Mouse (Mus musculus): Measurements from ENCODE around the gene Zfp445. TPM values are rescaled to one million over a fixed set of nuclear protein-coding genes. Genes with fewer than 3 reads are reported as not detected.

Zfp445 gene
- polyA plus RNA-seq, 1 experiment, result 7.9 TPM

DNA sequence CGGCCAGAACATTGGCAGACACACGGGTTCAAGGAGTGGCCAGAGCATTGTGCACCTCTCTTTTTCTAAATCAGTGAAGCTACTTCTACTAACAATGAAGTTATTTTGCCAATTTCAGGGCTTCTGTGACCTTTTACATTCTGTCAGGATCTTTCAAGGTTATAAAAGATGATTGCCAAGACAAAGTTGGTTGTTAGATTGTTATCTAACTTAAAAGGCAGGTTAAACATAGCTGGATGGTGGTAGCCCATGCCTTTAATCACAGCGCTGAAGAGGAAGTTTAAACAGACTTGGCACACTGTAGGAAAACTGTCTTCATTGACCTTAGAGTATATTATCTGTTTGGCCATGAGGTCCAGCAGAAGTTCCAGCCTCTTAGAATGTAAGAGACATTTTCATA lies 20.2 kb downstream of the Zfp445 start:
- TF ChIP-seq GATA1 (IDR thresholded peaks at IDR 0.05; ENCODE audit: low read length), result no peak

DNA sequence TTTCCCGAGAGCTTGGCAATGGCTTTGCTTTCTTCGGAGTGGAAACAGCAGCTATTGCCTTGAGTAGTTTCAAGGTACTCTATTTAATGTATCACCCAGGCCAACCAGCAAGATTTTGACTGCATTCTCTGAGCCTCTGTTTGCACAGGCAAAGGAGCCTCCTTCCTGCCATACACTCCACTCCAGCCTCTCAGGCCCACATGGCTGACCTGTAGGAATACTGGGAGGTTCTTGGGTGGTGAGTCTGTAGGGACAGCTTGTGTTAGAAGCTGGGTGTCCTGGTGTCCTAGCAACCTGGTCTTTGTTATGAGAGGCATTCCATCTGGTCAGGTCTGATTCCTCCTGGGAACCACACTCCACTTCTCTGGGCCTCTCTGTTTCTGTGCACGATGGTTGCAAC lies 22.0 kb downstream of the Zfp445 start, which contains the start of gene Gm35549:
Gene Gm35549 (minus strand): TSS at position 276 of the 400 bp plus-strand sequence.
- no peak for TF ChIP-seq GATA1 (IDR thresholded peaks at IDR 0.05; ENCODE audit: low read length)

DNA sequence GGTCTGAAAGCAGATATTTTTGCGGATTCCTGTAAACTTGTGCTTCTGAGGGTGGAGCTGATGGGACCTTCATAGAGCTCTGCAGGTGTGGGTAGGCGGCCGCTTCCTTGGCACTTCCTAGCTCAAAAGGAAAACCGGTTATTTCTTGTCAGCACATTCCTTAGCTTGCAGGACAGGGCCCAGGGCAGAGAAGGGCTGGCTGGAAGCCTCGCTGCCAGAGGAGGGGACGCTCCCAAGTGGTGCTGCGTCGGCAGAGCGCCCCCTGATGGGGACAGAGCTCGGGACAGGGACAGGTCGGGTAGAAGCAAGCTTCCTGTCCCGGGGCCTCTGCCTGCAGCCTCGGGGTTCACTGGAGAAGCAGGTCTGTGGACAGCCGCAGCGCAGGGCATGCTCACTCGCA lies 28.1 kb downstream of the Zfp445 start:
- no peak for TF ChIP-seq GATA1 (IDR thresholded peaks at IDR 0.05; ENCODE audit: low read length)

DNA sequence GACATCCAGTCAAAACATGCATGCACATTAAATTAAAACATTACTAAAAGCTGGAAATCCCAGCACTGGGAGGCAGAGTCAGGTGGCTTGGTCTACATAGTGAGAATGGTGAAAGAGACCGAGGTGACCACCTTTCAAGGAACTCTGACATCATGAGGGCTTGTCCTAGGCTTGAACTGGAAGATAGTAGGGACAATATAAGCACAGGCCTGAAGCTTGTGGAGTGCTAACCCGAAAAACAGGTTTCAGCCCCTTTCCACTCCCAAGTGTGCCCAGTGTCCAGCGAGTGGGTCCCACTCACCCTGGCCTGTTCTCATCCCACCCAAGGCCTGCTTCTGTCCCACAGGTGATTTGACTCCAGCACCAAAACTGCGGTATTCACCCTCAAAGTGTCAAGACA lies 28.6 kb downstream of the Zfp445 start:
- no peak for TF ChIP-seq GATA1 (IDR thresholded peaks at IDR 0.05; ENCODE audit: low read length)

DNA sequence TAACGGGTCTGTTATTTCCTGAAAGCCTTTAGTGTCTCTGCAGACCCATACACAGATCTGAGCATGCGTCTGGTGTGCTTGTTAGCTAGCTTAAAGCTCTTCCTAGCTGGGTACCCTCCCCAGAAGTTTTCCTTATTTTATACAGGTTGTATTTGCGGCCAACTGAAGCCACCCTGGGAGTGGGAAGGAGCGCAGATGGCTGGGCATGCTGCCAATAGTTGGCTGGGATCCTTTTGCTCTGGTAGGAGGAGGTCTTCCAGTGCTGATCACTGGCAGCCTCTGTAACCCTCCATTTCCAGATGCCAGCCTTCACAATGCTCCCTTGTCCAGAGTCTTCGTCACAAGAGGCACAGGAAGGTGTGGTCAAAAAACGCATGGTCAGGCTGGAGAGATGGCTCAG lies 29.0 kb downstream of the Zfp445 start:
- TF ChIP-seq GATA1 (IDR thresholded peaks at IDR 0.05; ENCODE audit: low read length), result no peak

DNA sequence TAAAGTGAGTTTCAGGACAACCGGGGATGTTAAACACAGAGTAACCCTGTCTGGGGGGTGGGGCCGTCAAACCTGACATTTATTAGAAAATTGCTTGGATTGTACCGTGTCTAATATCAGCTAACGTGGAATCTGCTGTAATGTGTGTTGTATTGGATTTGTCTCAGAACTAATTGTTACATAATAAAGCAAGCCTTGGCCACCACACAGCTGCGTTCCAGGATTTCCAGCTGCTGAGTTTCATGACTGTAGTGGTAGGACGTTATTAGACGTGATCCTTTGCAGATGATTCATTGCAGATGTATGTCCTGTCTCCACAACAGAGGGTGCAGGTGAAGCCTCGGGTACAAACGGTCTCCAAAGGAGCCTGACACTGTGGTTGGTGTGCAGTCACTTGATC lies 29.7 kb downstream of the Zfp445 start:
- TF ChIP-seq GATA1 (IDR thresholded peaks at IDR 0.05; ENCODE audit: low read length), result no peak

DNA sequence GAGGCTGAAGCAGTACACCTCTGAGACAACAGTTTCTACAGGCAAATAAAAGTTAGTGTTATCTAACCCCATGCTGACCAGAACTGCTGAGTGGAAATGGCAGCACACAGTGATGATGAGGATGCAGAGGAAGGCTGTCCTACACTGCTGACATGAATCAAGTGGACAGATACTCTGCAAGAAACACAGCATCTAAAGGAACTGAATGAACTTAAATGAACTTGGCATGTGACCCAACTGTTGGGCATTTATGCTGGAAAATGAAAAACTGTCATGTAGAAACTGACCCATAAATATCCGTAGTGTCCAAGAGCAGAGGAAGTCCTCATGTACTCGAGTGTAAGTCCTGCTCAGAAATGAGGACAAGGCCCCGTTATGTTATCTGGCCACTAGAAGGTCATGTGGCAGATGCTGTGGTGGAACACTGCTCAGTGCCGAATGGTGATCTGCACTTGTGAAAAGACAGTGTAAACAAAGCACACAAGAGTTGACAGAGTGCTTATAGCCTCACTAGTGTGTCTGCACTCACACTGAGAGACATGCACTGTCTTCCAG lies 35.9 kb downstream of the Zfp445 start:
- no peak for TF ChIP-seq GATA1 (IDR thresholded peaks at IDR 0.05; ENCODE audit: low read length)

DNA sequence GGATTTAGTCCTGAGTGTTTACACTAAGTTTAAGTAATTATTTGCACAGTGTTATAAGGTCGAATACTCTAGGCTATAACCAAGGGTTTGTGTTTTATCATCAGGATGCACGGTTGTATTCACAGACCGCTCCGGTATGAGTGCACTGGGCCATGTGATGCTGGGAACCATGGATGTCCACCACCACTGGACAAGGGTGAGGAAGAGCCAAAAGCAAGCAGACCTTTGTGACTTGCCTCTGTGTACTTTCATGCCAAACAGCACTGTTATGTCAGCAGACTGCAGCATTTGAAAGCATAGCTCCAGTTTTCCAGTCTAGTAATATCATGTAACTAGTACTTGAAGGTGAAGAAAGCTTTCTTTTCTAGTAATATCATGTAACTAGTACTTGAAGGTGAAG lies 39.1 kb downstream of the Zfp445 start:
- no peak for TF ChIP-seq GATA1 (IDR thresholded peaks at IDR 0.05; ENCODE audit: low read length)

DNA sequence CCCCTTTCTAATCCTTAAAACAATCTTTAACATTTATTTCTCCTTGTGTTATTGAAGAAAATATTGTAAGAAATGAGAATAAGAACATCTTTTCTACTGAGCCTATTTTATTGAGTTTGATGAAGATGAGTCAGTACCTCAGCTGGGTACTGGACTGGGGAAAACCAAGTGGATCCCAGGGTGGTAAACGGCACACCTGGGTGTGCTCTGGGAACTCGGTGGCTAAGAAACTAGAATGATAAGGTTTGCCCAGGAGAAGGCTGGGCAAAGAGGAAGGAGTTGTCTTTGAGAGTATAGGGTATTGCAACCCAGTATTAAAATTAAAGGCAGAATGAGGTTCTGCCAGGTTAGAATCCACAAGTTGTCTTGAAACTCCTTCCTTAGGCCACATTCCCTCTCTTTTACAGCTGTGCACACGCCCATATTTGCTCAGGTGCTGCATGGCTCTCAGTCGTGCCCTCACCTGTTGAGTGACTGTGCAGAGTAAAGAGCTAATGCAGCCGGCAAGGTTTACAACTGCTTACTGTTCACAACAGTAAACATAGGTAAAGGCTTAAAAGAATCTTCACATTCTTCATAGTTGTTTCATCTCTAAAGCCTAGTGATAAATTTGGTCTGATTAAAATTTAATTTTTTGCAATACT lies 42.3 kb downstream of the Zfp445 start:
- TF ChIP-seq GATA1 (IDR thresholded peaks at IDR 0.05; ENCODE audit: low read length), result no peak

DNA sequence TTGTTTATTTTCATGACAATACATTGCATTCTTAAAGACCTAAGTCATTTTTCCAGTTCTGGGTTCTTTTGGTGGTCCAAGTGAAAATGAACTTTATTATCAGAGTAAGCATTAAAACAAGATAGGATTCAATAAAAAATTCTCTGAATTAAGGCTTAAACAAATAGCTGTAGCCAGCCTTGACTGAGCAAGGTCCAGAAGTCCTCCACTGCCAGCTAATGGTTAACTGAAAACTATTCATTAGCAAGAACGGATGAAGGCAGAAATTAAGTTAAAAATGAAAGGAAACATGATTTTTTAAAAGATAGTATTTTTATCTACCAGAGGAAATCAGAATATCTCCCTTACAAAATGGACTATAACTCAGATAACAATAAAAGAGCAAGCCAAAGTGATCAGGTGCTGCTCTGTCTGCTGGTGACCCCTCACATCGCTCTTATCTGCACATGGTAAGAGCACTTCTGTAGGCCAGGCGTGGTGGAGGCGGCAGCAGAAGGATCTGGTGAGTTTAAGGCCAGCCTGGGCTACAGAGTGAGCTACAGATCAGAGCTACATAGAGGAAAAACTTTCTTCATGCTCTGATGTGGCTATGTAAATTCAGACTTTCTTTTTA lies 50.5 kb downstream of the Zfp445 start:
- TF ChIP-seq GATA1 (IDR thresholded peaks at IDR 0.05; ENCODE audit: low read length), result no peak

DNA sequence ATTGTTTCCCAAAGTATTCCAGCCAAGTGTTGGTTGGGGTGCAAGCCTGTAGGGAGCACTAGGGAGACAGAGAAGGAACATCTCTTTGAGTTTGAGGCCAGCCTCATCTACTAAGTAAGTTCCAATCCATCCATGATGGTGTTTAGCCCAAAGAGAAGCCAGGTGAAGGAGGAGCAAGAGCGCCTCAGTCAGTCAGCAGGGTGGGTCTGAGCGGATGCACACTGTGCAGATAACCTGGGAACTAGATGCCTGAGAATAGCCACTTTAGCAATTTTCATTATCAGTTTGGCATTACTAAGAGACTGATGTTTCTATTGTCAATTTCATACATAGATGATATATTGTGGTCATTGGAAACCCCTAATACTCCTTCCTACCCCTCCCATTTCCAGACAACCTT lies 51.0 kb downstream of the Zfp445 start:
- no peak for TF ChIP-seq GATA1 (IDR thresholded peaks at IDR 0.05; ENCODE audit: low read length)

DNA sequence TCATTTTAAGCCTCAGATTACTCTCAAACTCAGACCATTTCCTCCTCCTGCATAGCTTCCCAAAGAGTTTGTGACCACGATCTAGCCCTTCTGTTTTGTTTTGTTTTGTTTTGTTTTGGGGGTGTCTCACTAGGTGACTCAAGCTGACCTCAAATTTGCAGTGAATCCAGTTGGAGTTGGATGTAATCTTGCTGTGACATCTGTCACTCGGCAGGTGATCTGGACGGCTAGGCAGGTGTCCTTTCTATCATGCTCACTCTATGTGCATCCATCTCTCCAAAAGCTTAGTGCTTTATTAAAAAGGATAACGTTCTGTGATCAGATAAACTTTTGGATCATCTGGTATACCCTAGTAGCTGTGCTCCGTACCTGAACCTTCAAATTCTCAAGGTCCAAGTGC lies 53.4 kb downstream of the Zfp445 start:
- no peak for TF ChIP-seq GATA1 (IDR thresholded peaks at IDR 0.05; ENCODE audit: low read length)

DNA sequence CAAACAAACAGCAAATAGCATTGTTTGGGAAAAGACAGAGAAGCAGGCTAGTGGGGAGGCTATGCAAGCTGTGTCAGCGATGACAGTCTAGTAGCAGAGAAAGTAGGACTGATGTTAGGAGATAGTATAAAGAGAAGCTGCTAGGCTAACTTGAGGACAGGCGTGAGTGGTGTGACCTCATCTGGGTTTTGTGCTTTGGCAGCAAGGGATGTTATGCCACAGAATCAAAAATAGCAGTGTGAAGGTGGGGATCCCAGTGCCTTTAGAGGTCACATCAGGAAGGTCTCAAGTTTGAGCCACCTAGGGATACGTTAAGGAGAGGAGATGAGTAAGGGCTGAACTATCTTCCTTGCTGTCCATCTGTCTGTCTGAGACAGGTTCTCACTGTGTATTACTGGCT lies 55.6 kb downstream of the Zfp445 start:
- no peak for TF ChIP-seq GATA1 (IDR thresholded peaks at IDR 0.05; ENCODE audit: low read length)

DNA sequence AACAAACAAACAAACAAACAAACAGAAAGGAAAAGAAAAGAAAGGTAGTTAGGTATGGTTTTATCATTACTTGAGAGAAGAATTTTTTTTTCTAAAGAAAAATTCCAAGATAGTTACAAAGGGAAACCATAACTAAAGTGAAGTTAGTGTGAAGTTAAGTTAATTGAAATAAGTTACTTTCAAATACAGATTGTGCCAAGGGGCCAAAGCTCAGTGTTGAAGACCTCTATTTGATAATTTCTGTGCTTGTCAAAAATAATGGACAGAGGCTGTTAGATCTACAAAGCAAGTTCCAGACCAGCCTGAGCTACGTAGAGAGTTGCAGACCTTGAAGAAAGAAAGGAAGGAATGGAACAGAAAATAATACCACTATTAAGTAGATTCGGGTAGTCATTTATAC lies 58.6 kb downstream of the Zfp445 start:
- TF ChIP-seq GATA1 (IDR thresholded peaks at IDR 0.05; ENCODE audit: low read length), result no peak

DNA sequence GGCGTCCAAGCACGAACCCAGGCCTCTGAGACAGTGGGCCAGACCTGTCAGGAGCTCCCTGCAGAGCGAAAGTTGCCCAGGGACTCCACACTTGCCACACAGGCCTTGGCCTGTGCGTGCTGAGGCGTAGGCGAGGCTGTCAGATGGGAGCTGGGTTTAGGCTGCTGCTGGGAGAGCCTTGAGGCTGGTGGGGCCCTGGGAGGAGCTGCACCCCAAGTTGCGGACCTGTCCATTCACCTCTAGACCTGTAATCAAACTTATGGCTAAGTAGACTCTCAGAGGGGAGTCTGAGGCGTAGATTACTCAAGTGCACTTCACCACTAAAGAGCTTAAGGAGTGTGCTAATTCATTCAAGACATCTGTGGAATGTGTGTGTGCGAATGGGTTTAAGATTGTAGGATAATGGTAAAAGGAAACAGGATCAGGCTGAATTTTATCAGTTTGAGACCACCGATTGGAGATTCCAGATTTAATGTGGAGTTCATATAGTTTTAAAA lies 59.9 kb downstream of the Zfp445 start:
- TF ChIP-seq GATA1 (IDR thresholded peaks at IDR 0.05; ENCODE audit: low read length), result no peak

DNA sequence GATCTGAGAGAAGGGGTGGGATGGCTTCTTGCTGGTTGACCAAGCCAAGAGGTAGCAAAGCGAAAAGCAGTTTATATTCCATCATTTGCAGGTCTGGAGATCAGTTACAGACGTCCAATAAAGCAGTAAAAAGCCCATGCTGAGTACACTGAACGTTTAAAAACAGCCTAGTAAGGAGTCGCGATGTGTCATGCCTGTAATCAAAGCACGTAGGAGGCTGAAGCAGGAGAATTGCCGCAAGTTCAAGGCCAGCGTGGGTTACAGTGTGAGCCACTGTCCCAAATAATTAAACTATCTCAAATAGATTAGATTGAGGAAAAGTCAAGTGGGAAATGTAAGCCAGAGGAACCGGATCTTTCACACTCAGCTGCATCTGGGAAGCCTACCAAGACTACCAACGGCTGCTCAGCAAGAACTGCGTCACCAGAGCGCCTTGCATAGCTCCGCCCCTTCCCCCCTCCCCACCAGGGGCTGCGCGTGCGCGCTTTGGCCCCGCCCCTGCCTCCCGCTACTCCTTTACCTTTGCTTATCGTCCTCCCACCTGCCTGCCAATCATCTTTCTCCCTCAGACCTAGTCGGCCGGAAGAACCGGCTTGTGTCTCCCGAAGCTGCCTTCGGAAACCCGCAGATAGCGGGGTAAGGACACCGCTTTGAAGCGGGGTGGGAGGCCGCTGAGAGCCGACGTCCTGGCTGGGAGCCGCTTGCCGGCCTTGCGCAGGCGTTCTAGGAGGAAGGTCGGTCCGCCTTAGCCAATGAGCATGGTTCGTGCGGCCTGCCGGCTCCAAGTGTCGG lies 60.6 kb downstream of the Zfp445 start, which contains the start of gene Tcaim:
Gene Tcaim (plus strand): TSS at position 487 of the 792 bp plus-strand sequence.
- TF ChIP-seq GATA1 (IDR thresholded peaks at IDR 0.05; ENCODE audit: low read length), result no peak

Other genes starting within 250 kb of the Zfp445 start
- gene Topaz1, start 118.7 kb downstream of the Zfp445 start, polyA plus RNA-seq (2012), result not detected in 2 replicates
- 0.45 and 1.3 TPM in 2 replicates for gene Tcaim, start 60.5 kb downstream of the Zfp445 start, polyA plus RNA-seq (2012)
- gene Gm35549, start 22.0 kb downstream of the Zfp445 start, polyA plus RNA-seq (2012), result not detected in 2 replicates
- not detected in 2 replicates for gene Zkscan7, start 19.7 kb upstream of the Zfp445 start, polyA plus RNA-seq (2012)
- gene Zfp105, start 57.1 kb upstream of the Zfp445 start, polyA plus RNA-seq (2012), result 1.4 and 1.7 TPM in 2 replicates
- 2.3 and 5.9 TPM in 2 replicates for gene 1110059G10Rik, start 85.0 kb upstream of the Zfp445 start, polyA plus RNA-seq (2012)
- gene Kif15, start 85.0 kb upstream of the Zfp445 start, polyA plus RNA-seq (2012), result 35.6 and 35.8 TPM in 2 replicates
- 5.2 and 7.3 TPM in 2 replicates for gene Tmem42, start 155.3 kb upstream of the Zfp445 start, polyA plus RNA-seq (2012)
- not detected in 2 replicates for gene Tgm4, start 168.7 kb upstream of the Zfp445 start, polyA plus RNA-seq (2012)
- 105 and 247 TPM in 2 replicates for gene Zdhhc3, start 247.2 kb upstream of the Zfp445 start, polyA plus RNA-seq (2012)
- gene Exosc7, start 247.2 kb upstream of the Zfp445 start, polyA plus RNA-seq (2012), result 9.6 and 22.6 TPM in 2 replicates